Comparison of ENCODE assay signal across 10 mouse cellular contexts in the genomic region with DNA sequence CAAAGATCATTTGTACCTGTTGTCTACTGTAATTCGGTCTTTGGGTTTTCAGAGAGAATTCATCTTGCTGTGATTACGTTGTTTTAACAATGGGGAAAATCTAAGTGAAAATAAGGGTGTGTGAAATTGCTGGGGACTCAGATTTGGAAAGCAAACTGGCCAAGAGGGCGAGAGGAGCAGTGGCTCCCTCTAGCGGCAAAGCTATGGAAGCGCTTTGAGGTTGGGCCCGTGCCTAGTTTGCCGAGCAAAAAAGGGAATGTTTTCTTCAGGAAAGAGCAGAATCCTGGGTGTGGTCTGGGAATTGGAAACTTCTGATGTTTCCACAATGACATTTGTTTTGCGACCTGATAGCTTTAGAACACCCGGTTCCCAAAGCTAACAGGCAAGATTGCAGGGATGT.
DNase-seq lines count a peak whose midpoint lies in the region; ATAC-seq and TF ChIP-seq lines count a peak whose summit lies in the region.
"Had no signal": no experiment of that assay in that cellular context is flagged by ENCODE, and none has a peak within 500 bp of the region (broad histone marks: within the 10 kb centered on the region; RNA-seq: fewer than 3 reads in every experiment).

No protein-coding gene starts in this region.

- ATAC-seq in midbrain, embryonic 11.5 days (ENCODE audit: low FRiP score): no peak
- ATAC-seq in midbrain, embryonic 13.5 days: no peak
- no peak for ATAC-seq in Patski
- no peak for ATAC-seq in inflammation-experienced regulatory T-cells, adult 6 months

- H3K4me3 ChIP-seq in midbrain, embryonic 11.5 days (ENCODE audit: low read depth, low read length): no peak overlapping the region
- no peak overlapping the region for H3K4me3 ChIP-seq in midbrain, embryonic 13.5 days (replicated peaks)
- no peak overlapping the region for H3K4me3 ChIP-seq in cerebellum, adult 2 months (replicated peaks; ENCODE audit: insufficient read depth, low read depth, low read length)
- H3K4me3 ChIP-seq in olfactory bulb, adult 2 months (ENCODE audit: insufficient read depth, low read depth, low read length): no peak overlapping the region
- H3K4me3 ChIP-seq: heart, embryonic 13.5 days; megakaryocyte, embryonic 14.5 days had no signal

- H3K36me3 ChIP-seq in midbrain, embryonic 11.5 days (ENCODE audit: control insufficient read depth, insufficient read depth, low read length): no peaks in the 10 kb centered on the region
- no peaks in the 10 kb centered on the region for H3K36me3 ChIP-seq in midbrain, embryonic 13.5 days
- H3K36me3 ChIP-seq: heart, embryonic 13.5 days had no signal

- no peaks in the 10 kb centered on the region for H3K27me3 ChIP-seq in midbrain, embryonic 11.5 days (ENCODE audit: control insufficient read depth, insufficient read depth, low read length)
- no peaks in the 10 kb centered on the region for H3K27me3 ChIP-seq in midbrain, embryonic 13.5 days
- no peaks in the 10 kb centered on the region for H3K27me3 ChIP-seq in Patski
- H3K27me3 ChIP-seq in cerebellum, adult 2 months (ENCODE audit: control insufficient read depth, insufficient read depth, low read length): no peaks in the 10 kb centered on the region; the same call in 1 of the 2 replicates
- H3K27me3 ChIP-seq: heart, embryonic 13.5 days; megakaryocyte, embryonic 14.5 days had no signal

- no peaks in the 10 kb centered on the region for H3K4me1 ChIP-seq in midbrain, embryonic 11.5 days (ENCODE audit: control insufficient read depth, insufficient read depth, low read length)
- no peaks in the 10 kb centered on the region for H3K4me1 ChIP-seq in midbrain, embryonic 13.5 days (replicated peaks)
- H3K4me1 ChIP-seq in cerebellum, adult 2 months (ENCODE audit: control insufficient read depth, insufficient read depth, low read length): no peaks in the 10 kb centered on the region
- H3K4me1 ChIP-seq in olfactory bulb, adult 2 months (ENCODE audit: control insufficient read depth, insufficient read depth, low read length): no peaks in the 10 kb centered on the region
- H3K4me1 ChIP-seq: heart, embryonic 13.5 days; megakaryocyte, embryonic 14.5 days had no signal

- POLR2A ChIA-PET in Patski (lab: Charles Lee): no interaction called here

- WGBS in midbrain, embryonic 11.5 days: 10% methylated on average over 9 of the region's 9 CpGs
- WGBS in midbrain, embryonic 13.5 days: 9% methylated on average over 9 of the region's 9 CpGs
- WGBS in cerebellum, adult 2 months: 16% methylated on average over 9 of the region's 9 CpGs
- WGBS in olfactory bulb, adult 2 months: 17% methylated on average over 9 of the region's 9 CpGs

- DNase-seq in midbrain, embryonic 11.5 days (ENCODE audit: low spot score, missing footprints): peak; percentile 83
- DNase-seq in Patski (ENCODE audit: low read depth, low spot score): no peak
- peak; percentile 38 to 46 for DNase-seq in cerebellum, adult 2 months
- DNase-seq in gastrocnemius, postnatal 25 days: peak; percentile 52
- DNase-seq in left cerebral cortex, adult 11 months (ENCODE audit: low spot score): peak; percentile 9

- CTCF ChIA-PET in Patski (lab: Charles Lee): interaction anchor here (0.6 to 1.9 kb wide), 16 partner anchors 10 to 947 kb away, joined by 3 to 19 read pairs (median 4); no protein-coding TSS in a partner anchor

- H3K27ac ChIP-seq in midbrain, embryonic 11.5 days (ENCODE audit: low read depth, low read length): no peak overlapping the region
- no peak overlapping the region for H3K27ac ChIP-seq in midbrain, embryonic 13.5 days
- H3K27ac ChIP-seq in cerebellum, adult 2 months (ENCODE audit: insufficient read depth, low read length): no peak overlapping the region
- no peak overlapping the region for H3K27ac ChIP-seq in olfactory bulb, adult 2 months (ENCODE audit: insufficient read depth, low read depth, low read length)
- H3K27ac ChIP-seq: heart, embryonic 13.5 days had no signal

- no peaks in the 10 kb centered on the region for H3K9me3 ChIP-seq in midbrain, embryonic 11.5 days (ENCODE audit: control insufficient read depth, low read length)
- no peaks in the 10 kb centered on the region for H3K9me3 ChIP-seq in midbrain, embryonic 13.5 days
- H3K9me3 ChIP-seq: heart, embryonic 13.5 days; megakaryocyte, embryonic 14.5 days had no signal

- no peak overlapping the region for H3K9ac ChIP-seq in midbrain, embryonic 11.5 days (ENCODE audit: low read length)
- H3K9ac ChIP-seq in midbrain, embryonic 13.5 days (replicated peaks): no peak overlapping the region
- H3K9ac ChIP-seq: heart, embryonic 13.5 days had no signal

- in situ Hi-C loops in Patski (cut with MboI; ENCODE audit: low pct_unique_long_range_greater_than_20kb): loop anchor here (10.0 kb wide), 1 partner anchor 312 kb away; no protein-coding TSS in a partner anchor

- no peak for TF ChIP-seq POLR2A in cerebellum, adult 2 months (IDR thresholded peaks at IDR 0.05; ENCODE audit: borderline replicate concordance, insufficient read depth, low read length)
- no peak for TF ChIP-seq POLR2A in olfactory bulb, adult 2 months (IDR thresholded peaks at IDR 0.05; ENCODE audit: insufficient read depth, low read depth, low read length)

- peak; percentile 94 for TF ChIP-seq CTCF in Patski (IDR thresholded peaks at IDR 0.05)
- peak; percentile 78 for TF ChIP-seq CTCF in cerebellum, adult 2 months (IDR thresholded peaks at IDR 0.05; ENCODE audit: borderline replicate concordance, insufficient read depth, low read depth, low read length)
- TF ChIP-seq CTCF in olfactory bulb, adult 2 months (IDR thresholded peaks at IDR 0.05; ENCODE audit: insufficient read depth, low read depth, low read length): peak; percentile 64; the same call in 1 of the 2 replicates

- no peak overlapping the region for H3K4me2 ChIP-seq in midbrain, embryonic 11.5 days
- H3K4me2 ChIP-seq in midbrain, embryonic 13.5 days (replicated peaks): no peak overlapping the region
- H3K4me2 ChIP-seq: heart, embryonic 13.5 days had no signal
